Mouse (Mus musculus) adrenal gland, postnatal 14 days (tissue): ENCODE results near the gene Actr1b. TPM values are rescaled to one million over a fixed set of nuclear protein-coding genes. Genes with fewer than 3 reads are reported as not detected.

Source experiments
- DNase-seq: peaks from one replicate; pipeline ENCODE4 v3.0.0; 2021; ENCODE audit warnings: mixed read lengths
- long read RNA-seq, 2 experiments: library from polyadenylated mRNA; stranded (forward); transcript quantifications; one replicate each; pipeline ENCODE4 v2.0.0; 2021
- total RNA-seq: library from RNA; stranded (reverse); gene quantifications from 2 replicates; pipeline ENCODE4 v1.2.3, GENCODE M21; 2021

Actr1b gene
- total RNA-seq, result 113 and 124 TPM in 2 replicates
- long read RNA-seq, experiment 1, transcript Actr1b-201 (11 exons, 3,248 nt), result major isoform, 93 of 177 reads
- long read RNA-seq, experiment 1, partial matches to known transcripts, result 74 of 177 reads
- long read RNA-seq, experiment 1, other reads (novel, unspliced or antisense), result 10 of 177 reads
- long read RNA-seq, experiment 2, transcript Actr1b-201 (11 exons, 3,248 nt), result major isoform, 57 of 161 reads
- long read RNA-seq, experiment 2, partial matches to known transcripts, result 7 of 161 reads
- long read RNA-seq, experiment 2, other reads (novel, unspliced or antisense), result 97 of 161 reads

DNA sequence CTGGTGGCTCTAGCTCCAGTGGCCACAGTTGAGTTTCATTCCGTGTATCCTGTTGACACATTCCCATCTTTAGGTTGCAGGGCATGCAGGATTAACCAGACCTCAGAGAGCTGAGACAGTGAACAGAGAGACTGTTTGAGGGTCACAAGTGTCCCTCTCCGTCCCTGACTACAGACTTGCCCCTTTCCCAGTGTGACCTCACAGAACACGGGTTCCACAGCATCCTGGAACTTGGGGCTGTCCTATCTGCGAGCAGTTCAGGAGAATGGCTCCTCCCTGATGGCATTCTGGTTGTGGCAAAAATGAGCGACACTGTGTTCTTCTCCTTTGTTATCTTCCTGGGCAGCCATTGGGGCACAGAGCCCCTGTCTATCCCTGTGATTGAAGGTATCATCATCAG, at the start of gene Actr1b:
Gene Actr1b, minus strand, starts transcription at position 112 of the 400 bp plus-strand sequence.
- DNase-seq, result no peak

DNA sequence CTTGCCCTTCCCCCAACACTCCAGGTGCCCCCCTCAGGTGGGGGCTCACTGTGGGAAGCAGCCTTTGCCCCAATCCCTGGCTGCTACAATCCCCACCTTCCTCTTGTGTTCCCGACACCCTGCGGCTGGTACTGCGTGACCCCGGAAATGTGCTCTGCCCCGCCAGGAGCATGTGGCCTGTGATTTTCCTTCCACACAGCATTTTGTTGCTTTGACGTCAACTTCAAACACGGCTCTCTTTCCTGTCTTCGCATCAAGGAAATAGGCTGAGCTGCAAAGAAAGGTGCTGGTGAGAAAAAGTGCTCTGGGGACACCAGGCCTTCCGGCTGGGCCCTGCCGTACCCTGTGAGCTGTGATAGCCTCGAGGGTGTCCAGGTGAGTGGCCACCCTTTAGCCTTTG, 47.3 kb upstream of the Actr1b start, which contains the start of gene Zap70:
Gene Zap70, plus strand, starts transcription at position 231 of the 400 bp plus-strand sequence.
- DNase-seq, result no peak

DNA sequence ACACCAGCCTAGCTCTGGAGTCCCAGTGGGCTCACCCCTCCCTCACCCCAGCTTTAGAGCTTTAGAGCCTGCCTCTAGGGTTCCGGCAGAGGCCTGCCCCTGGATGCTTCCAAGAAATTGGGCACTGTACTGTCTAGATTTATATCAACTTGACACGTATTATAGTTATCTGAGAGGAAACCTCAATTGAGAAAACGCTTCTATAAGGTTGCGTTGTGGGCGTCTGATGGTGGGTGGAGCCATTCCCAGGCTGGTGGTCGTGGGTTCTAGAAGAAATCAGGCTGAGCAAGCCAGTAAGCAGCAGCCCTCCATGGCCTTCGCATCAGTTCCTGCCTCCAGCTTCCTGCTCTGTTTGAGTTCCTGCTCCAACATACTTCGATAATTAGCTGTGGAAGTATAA, 46.8 kb upstream of the Actr1b start:
- no peak for DNase-seq

DNA sequence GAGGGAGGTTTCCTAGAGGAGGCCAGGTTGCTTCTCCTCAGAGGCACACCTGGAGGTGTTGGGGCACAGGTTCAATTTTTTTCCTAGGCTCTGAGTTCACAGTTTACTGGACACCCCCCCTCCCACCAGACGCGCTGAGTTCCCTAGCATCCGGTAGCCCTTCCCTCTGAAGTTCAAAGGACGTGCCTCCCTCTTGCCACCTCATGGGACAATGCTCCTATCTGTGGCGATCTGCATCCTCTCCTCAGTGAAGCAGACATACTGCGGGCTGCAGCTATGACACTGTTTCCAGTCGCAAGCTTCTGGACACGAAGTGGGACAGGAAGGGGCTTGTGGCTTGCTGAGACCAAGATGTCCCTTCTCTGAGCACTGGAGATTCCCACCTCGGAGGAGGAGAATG, 46.2 kb upstream of the Actr1b start:
- DNase-seq, result no peak

DNA sequence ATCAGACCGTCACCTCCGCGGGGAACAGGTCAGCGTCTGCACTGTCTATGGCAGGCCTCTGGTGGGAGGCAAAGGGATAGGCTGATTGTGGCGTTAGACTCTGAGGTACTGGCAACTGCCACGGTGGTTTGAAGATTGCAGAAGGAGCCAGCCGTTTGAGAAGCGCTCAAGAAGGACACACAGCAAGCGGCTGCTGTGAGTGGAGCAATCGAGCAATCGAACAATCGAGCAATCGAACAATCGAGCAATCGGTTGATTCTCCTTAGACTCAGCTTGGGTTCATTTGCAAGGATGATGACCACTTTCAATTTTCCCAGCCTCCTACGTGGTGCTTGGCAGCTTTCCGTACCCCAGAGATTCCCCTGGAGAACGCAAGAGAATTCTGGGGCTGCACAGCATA, 44.9 kb upstream of the Actr1b start:
- DNase-seq, result no peak

DNA sequence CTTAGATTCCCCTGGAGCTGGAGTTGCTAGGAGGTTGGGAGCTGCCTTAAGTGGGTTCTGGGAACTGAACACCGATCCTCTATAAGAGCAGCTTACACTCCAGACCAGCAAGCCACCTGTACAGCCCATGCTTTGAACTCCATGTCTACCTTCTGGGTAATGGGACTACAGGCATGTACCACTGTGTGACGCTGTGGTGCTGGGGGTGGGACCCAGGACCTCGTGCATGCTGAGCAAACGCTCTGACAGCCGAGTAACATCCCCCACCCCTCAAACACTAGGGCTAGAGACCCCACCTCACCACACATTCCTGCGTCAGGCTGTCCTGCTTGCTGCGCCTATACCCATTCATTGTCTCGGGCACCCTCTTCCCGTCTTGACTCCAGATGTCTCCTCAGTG, 44.3 kb upstream of the Actr1b start:
- no peak for DNase-seq

DNA sequence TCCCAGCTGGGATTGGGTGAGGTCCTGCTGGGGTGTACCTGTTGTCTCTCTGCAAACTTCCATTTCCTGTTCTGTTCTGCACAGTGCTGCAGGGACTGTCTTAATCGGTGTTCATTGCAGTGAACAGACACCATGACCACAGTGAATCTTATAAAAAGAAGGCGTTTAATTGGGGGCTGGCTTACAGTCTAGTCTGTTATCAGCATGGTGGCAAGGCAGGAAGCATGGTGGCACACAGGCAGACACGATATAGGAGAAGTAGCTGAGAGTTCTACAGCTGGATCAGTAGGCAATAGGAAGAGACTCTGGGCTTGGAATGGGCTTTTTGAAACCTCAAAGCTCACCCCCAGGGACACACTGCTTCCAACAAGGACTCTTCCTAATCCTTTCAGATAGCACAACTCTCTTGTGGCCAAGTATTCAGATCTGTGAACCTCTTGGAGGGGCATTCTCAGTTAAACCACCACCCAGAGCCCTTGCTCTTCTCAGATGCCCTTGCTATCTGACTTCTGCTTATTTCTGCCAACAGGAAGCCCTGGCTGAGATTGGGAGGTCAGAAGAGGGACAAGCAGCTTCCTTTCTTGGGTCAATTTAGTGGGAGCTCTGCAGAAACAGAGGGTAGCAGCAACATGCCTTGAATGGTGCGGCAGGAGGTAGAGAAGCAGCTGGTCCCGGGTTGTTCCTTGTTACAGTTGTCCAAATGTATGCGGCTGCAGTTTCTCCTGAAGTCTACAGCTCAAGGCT, 39.9 kb upstream of the Actr1b start:
- DNase-seq, result no peak

DNA sequence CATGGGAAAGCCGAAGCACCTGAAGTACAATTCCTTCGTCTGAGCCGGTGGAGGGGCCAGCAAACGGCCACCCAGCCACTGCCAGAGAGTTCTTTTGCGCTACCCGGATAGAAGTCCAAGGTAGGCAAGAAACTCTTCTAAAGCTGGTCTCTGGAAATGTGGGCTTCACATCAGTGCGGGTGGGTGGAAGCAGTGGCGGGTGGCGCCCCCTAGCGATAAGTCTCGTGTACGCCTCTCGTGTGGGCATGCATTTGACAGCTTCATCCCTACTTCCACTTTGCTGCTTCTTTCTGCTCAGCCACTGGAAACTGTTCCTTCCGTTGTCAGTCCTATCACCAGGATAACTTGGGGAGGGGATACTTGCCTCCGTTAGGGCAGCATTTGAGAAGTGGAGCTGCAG, 32.2 kb upstream of the Actr1b start:
- peak; percentile 66 for DNase-seq

DNA sequence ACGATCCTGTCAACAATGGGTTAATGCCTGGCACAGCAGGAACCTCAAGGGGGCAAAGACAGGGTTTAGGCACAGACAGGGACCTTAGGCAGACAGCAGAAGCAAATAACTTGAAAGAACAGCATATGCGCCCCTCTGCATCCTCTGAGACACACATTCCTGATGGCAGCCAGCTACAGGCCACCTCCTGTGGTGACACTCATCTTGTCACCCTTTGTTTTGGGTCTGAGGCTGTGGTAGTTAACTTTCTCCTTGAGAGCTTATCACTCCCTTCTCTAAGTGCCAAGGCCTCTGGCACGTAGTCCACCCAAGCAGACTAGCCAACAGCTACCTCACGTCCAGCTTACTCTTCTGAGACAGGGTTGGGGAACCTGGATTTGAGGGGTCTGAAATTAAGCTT, 31.4 kb upstream of the Actr1b start:
- no peak for DNase-seq

DNA sequence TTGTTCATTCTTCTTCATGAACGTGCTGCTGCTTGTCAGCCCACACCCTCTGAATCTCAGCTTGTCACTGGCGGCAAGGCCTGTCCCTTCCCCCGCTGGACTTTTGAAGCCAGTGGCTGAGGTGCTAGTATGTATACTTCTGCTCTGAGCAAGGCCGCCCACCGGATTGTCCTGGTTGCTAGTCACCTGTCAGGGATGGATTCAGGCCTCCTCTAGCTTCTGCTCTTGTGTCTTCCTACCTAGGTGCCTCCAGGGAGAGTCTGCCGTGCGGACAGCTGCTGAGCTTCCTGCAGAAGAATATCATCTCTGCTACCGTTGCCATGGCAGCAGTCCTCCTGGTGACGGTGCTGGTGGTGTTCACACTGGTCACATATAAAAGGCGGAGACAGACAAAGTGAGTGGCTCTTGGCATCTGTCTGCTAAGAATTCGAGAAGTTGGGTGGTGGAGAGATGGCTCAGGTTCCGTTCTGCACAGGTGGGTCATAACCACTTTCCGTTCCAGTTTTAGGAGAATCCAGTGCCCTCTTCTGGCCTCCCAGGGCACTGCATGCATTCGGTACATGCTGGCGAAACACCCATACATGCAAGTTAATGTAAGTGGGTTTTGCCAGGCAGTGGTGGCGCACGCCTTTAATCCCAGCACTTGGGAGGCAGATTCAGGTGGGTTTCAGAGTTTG, 30.2 kb upstream of the Actr1b start:
- peak; percentile 75 for DNase-seq

DNA sequence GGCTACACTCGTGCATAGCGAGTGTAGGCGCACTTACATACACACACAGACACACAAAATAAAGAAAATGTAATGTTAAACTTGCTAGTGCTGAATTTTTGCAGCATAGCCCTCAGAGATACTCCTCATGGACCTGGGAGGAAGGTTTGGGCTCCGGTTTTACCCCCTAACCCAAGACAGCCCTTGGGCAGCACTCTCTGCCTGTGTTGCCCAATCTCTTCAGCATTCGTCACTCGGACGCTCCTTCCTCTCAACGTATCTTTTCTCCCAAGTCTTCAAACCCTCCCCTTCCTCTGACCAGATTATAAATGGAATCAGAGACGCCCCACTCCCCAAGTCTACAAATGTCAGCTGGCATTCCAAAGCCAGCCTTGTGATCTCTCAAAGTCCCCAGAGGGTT, 28.8 kb upstream of the Actr1b start:
- DNase-seq, result no peak

DNA sequence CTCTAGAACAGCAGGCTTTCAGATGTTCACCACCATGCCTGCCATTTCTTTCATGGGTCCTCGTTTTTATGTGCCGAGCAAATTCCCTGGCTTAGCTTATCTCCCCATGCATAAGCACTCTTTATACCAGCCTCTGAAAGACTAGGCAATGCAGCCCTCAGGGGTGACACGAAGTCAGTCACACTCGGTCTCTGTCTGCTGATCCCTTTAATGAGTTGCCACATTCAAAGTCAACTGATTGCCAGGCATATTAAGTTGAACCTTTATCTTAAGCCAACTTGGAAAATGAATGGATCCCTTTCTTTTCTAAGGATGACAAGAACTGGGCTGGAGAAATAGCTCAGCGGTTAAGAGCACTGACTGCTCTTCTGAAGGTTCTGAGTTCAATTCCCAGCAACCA, 25.0 kb upstream of the Actr1b start:
- no peak for DNase-seq

DNA sequence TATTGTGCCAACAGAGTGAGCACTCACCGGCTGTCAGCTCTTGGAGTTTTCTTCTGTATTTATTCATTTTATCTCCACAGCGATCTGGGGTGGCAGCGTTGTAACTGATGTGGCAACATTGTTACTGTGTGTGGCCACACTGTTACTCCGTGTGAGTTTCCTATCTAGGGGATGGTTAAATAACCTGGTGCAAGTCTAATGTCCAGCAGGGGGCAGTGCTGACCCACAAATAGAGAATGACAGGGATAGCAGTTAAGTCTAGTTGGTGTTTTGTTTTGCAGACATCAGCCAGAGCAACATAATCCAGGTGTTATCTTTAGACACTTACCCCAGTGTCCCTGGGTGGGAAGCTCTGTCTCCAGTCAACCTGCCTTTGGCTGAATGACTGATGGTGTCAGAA, 23.1 kb upstream of the Actr1b start:
- DNase-seq, result peak; percentile 90

DNA sequence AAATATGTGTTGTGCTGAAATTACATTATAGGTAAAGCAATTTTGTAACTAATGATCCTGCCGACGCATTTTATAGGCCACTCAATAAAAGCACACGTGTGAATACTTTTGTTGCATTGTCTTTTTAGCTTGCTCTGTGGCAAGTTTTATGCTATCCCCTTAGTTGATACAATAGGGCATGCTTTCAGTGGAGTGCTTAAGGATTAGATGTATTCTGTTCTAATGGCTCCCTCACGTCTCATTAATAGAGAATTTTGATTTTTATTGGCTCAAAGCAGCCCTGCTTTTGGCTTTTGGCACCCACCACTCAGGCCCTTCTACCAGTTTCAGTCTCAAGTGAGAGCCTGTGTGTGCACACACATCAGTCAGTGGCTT, 9.8 kb upstream of the Actr1b start:
- DNase-seq, result no peak

DNA sequence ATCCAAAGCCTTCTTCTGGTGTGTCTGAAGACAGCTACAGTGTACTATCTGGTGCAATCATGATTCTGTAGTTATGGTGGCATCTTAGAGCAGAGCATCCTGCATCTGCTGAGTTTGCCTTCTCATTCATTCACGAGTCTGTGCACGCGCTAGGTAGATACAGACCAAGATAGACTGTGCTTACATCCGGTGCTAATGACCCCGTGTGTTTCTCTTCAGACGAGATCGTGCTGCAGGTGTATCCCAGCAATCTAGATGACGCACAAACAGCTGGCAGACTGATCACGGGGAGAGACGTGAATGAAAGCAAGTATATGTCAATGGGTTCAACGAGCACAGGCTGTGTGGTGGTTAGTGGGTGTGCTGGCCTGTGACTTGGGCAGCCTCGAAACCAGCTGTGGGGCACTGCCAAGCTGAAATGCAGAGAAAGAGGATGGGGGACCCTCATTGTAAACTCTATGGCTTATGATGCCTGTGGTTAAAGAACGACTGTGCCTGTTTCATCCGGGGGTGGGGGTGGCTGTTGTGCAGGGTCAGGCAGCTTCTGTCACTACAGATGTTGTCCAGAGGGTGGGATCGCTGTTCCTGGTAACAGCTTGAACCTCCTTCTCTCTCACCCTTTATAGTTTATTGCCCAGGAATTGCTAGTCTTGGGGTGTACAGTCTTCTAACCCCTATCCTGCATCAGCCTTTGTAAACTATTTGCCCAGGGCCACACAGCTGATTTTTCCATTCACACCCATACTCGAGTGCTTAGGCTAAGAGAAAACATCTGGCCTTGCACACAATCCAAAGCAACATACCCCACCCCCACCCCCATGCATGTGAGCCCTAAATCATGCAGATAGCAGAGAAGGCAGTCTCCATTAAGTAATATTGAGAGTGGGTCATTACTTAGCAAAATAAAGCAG, 9.2 kb upstream of the Actr1b start:
- no peak for DNase-seq

DNA sequence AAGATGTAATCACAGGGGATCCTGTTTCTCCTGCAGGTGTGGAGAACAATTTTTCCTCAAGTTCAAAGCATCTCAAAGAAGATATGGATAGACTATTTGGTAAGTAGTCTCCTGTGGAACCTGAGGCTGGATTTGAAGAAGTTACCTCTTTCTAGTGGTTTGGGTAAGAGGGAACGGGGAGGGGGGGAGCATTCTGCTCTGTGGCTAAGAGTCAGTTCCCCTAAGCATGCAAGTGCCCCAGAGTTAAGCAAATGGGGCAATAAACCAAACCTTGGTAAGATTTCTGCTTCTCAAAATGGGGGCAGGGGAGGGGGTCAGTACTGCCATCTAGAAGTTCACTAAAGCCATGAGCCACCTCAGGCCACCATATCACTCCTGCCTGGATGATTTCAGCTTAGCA, 4.6 kb upstream of the Actr1b start:
- DNase-seq, result no peak

DNA sequence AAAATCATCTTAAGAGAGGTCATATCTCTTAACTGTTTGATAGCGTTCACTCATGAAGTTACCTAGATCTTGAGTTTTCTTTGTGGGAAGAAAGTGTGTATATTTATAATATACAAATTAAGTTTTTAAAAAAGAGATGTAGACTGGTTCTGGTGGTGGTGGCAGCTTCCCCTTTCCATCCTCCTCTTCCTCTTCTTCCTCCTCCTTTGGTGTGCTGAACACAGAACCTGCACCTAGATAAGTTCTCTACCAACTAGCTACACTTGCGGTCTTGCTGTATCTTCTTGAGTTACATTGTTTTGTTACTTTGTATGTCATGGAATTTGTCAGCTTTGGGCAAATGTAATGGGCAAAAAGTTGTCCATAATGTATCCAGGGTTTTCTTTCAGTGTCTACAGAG, 3.1 kb downstream of the Actr1b start:
- no peak for DNase-seq

DNA sequence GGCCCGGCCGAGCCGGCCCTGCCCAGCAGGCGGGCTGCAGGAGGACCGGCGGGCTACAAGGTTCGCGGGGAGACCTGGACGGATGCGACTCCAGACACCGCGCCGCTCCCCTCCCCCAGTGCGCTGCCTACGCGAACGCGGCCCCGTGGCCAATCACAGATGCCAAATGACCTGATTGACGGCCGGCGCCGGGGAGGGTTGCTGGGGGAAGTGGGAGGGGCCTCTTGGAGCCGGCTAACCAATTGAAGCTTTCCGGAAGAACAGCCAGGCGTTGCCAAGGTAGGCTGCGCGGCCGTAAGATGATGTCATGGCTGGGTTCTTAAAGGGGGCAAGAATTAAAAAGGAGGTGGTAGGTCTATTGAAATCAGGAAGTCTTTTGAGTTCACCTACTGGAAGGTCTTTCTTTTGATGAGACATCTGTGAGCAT, 4.4 kb downstream of the Actr1b start, which contains the start of gene 4933424G06Rik:
Gene 4933424G06Rik, plus strand, starts transcription at position 296 of the 427 bp plus-strand sequence.
- DNase-seq, result peak; percentile 99

DNA sequence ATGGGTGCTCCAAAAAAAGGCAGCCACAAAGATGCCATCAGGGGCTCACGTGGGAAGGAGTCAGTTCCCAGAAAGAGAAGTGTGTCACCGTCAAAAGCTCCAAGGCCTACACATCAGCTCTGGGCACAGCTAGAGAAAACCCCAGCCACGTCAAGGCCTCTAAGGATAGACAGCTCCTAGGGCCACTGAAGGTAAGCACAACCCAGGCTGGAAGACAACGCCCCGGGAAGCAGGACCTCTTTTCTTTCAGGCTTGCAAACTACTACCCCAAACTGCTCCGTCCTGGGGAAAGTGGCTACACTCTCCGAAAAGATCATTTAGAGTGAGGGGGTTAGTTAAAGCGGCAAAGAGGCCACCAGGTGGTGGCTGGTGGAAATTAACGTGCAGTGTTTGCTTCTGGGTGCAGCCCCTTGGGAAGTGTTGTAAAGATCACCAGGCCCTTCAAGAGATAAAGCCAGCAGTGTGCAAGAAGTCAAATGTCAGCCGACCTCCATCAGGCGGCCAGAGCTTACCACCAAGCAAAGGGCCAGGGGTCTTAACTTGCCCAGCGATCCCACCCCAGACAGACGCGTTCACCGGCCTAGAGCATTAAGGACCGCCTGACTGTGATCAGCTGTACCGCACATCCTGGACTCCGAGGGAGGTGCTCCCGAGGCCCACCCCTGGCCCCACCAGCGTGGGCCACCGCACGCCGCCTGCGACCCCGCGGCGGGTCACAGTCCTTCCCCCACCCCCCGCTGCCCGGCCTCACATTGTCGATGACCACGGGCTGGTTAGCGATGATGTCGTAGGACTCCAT, 5.0 kb downstream of the Actr1b start:
- peak; percentile 72 for DNase-seq

DNA sequence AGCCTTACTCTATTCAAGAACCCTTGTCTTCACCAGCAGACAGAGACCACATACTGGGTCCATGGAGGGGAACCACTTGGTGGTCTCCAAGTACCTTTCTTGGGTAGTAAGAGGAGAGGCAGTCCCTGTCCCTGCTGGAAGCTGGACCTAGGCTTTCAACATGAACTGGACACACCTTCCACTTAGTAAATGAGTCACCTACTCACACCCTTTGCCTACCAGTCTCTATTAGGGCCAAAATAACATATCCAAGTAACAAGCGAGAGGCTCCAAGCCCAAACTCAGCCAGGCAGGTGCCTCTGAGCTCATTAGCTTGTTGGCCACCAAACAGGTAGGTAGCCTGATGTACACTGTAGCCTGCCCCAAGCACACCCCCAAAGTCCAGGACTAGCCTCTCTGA, 5.6 kb downstream of the Actr1b start:
- no peak for DNase-seq

DNA sequence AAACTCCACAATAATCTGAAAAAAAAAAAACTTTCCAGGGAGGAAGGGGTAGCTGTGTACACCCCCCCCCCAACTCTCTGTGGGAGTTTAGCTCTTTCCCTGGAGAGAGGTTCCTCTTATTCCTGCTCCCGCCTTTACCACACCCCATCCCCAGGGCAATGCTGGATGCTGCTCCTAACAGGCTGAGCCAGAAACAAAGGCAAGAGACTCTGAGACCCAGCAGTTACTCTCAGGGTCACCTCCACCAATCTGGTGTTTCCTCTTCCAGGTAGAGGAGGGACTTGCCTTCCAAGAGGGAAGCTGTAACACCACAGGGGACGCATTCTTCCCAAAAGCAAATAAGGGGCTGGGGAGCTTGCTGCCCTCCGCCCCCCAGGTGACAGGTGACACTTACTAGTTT, 6.4 kb downstream of the Actr1b start:
- DNase-seq, result no peak
